30 mouse cellular contexts compared by ENCODE assay signal in the genomic region with DNA sequence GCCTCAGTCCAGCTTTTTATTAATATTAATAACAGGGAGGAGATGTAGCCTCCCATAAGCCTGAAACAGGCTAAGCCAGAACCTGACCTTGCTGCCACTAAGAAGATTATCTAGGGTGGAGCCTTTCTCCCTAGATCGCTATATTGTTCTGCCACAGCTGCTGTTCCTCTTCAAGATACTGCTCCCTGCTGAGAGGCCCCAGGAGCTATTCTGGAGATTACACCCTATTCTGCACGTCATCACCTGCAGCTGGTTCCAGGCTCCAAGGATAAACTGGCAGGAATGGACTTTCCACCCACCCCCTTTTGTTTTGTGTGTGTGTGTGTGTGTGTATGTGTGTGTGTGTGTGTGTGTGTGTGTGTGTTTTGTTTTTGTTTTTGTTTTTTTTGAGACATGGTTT. TPM values are rescaled to one million over a fixed set of nuclear protein-coding genes. Genes with fewer than 3 reads are reported as not detected.
DNase-seq lines count a peak whose midpoint lies in the region; ATAC-seq and TF ChIP-seq lines count a peak whose summit lies in the region.
"Not testable (repeated sequence)": the region's sequence is repeated elsewhere in the genome, so short reads cannot be mapped to it uniquely, and the experiment has no call there.
"Had no signal": no experiment of that assay in that cellular context is flagged by ENCODE, and none has a peak within 500 bp of the region (broad histone marks: within the 10 kb centered on the region; RNA-seq: fewer than 3 reads in every experiment).

No protein-coding gene starts in this region.

- not testable (repeated sequence) for TF ChIP-seq POLR2A in myocyte (IDR thresholded peaks at IDR 0.05; ENCODE audit: insufficient read length, low read depth)

- not testable (repeated sequence) for H3K36me3 ChIP-seq in ES-E14 (ENCODE audit: control insufficient read depth, insufficient read depth, low read length, poor library complexity, severe bottlenecking); heart, postnatal 0 days (replicated peaks; ENCODE audit: control insufficient read depth, insufficient read depth, low read length); liver, embryonic 13.5 days; liver, postnatal 0 days (replicated peaks; ENCODE audit: insufficient read depth, low read length); myocyte (ENCODE audit: control insufficient read depth, insufficient read depth)

- in situ Hi-C loops in ES-E14 (cut with MboI; ENCODE audit: low sequenced_read_pairs in 2 of 2, unreplicated experiment in 2 of 2): not testable (repeated sequence)

- H3K4me1 ChIP-seq in ES-E14 (ENCODE audit: control insufficient read depth in 2 of 2, insufficient read depth in 2 of 2, low read length in 2 of 2, poor library complexity in 1 of 2); heart, postnatal 0 days (ENCODE audit: control insufficient read depth, insufficient read depth); liver, embryonic 13.5 days (replicated peaks); liver, postnatal 0 days (ENCODE audit: insufficient read depth): not testable (repeated sequence)

- WGBS in heart, postnatal 0 days: 14% methylated on average over 2 of the region's 2 CpGs
- 33% methylated on average over 2 of the region's 2 CpGs for WGBS in liver, embryonic 13.5 days (ENCODE audit: insufficient replicate concordance)
- 47% methylated on average over 2 of the region's 2 CpGs for WGBS in liver, postnatal 0 days (ENCODE audit: insufficient replicate concordance)

- not testable (repeated sequence) for TF ChIP-seq EP300 in heart, postnatal 0 days (IDR thresholded peaks at IDR 0.05; ENCODE audit: low read depth); liver, postnatal 0 days (IDR thresholded peaks at IDR 0.05; ENCODE audit: low read depth)

- not testable (repeated sequence) for H3K79me2 ChIP-seq in myocyte (ENCODE audit: control insufficient read depth, insufficient read depth)

- not testable (repeated sequence) for DNase-seq in ES-E14 (ENCODE audit: low read depth, low spot score); heart, postnatal 0 days (ENCODE audit: low spot score); liver, embryonic 13.5 days; liver, postnatal 0 days
- DNase-seq in WW6 (ENCODE audit: low read depth, low spot score): peak; percentile 68

- peak overlapping the region; percentile 87; the same call in 1 of the 2 replicates for H3K27ac ChIP-seq in ES-E14 (ENCODE audit: insufficient read depth, low read depth, low read length, poor library complexity, severe bottlenecking)
- H3K27ac ChIP-seq in heart, postnatal 0 days (ENCODE audit: low read depth): peak overlapping the region; percentile 30; the same call in 1 of the 2 replicates
- not testable (repeated sequence) for H3K27ac ChIP-seq in liver, embryonic 13.5 days; liver, postnatal 0 days (ENCODE audit: low read depth)

- peak; percentile 53 for ATAC-seq in heart, postnatal 0 days (ENCODE audit: insufficient read depth, low read depth)
- peak; percentile 57; the same call in 1 of the 2 replicates for ATAC-seq in liver, embryonic 13.5 days (ENCODE audit: low read depth)
- 0 out of 2 replicates have a peak, but pooled peaks have one; percentile 27 for ATAC-seq in liver, postnatal 0 days

- H3K9ac ChIP-seq in ES-E14 (ENCODE audit: insufficient read depth, low read depth, low read length, poor library complexity, severe bottlenecking); heart, postnatal 0 days (replicated peaks; ENCODE audit: low read depth, low read length); liver, embryonic 13.5 days; liver, postnatal 0 days (replicated peaks): not testable (repeated sequence)

- not testable (repeated sequence) for H3K4me3 ChIP-seq in ES-E14 (ENCODE audit: insufficient read depth in 1 of 2, low read depth in 1 of 2, low read length in 2 of 2, poor library complexity in 1 of 2, severe bottlenecking in 1 of 2); heart, postnatal 0 days (ENCODE audit: low read depth, low read length); liver, embryonic 13.5 days (replicated peaks); liver, postnatal 0 days (ENCODE audit: low read depth, low read length); myocyte

- not testable (repeated sequence) for H3K9me3 ChIP-seq in ES-E14 (ENCODE audit: control insufficient read depth, insufficient read depth, low read depth, low read length); heart, postnatal 0 days (replicated peaks; ENCODE audit: control insufficient read depth, low read length); liver, embryonic 13.5 days (replicated peaks); liver, postnatal 0 days (ENCODE audit: low read length)

- H3ac ChIP-seq in myocyte (ENCODE audit: control insufficient read depth, insufficient read length): not testable (repeated sequence)

- TF ChIP-seq CTCF in heart, postnatal 0 days (IDR thresholded peaks at IDR 0.05; ENCODE audit: low read depth); liver, postnatal 0 days (IDR thresholded peaks at IDR 0.05; ENCODE audit: low read depth): not testable (repeated sequence)

- not testable (repeated sequence) for H3K4me2 ChIP-seq in heart, postnatal 0 days (ENCODE audit: low read depth, low read length); liver, embryonic 13.5 days; liver, postnatal 0 days (ENCODE audit: low read depth, low read length); myocyte (ENCODE audit: low read depth)

- H3K27me3 ChIP-seq in heart, postnatal 0 days (ENCODE audit: control insufficient read depth, insufficient read depth, low read length); liver, embryonic 13.5 days; liver, postnatal 0 days (ENCODE audit: insufficient read depth, low read length); myocyte (ENCODE audit: control insufficient read depth, insufficient read depth, insufficient read length): not testable (repeated sequence)

TF ChIP-seq in myocyte, 11 proteins besides CTCF, POLR2A, EP300 and RAD21:
- peak in 2 of 3 experiments; percentile 42 to 52 for TF ChIP-seq MYOD1 (IDR thresholded peaks at IDR 0.05; ENCODE audit: control insufficient read depth in 1 of 3, insufficient read length in 2 of 3, low read depth in 2 of 3)

RNA-seq across cellular contexts. Expression of a gene that starts 23.6 kb away (rescaled TPM):
- total RNA-seq in ES-E14 (2012; rRNA removed): 11.1 and 24.3 TPM in 2 replicates
- total RNA-seq in heart, postnatal 0 days (2014; rRNA removed; ENCODE audit: low replicate concordance): 65.9 and 91.6 TPM in 2 replicates
- polyA plus RNA-seq in heart, postnatal 0 days (2015; fragmentation: Nextera tagmentation; extraction: Ambion mirVana): 217 and 227 TPM in 2 replicates
- 12.9 and 14.2 TPM in 2 replicates for polyA plus RNA-seq in liver, embryonic 13.5 days (2015; fragmentation: Nextera tagmentation; extraction: Ambion mirVana)
- 54.0 and 54.4 TPM in 2 replicates for polyA plus RNA-seq in liver, postnatal 0 days (2015; fragmentation: Nextera tagmentation; extraction: Ambion mirVana)
- polyA plus RNA-seq in myocyte (2012; fragmentation: generic; extraction: Trizol): 111 TPM
- polyA plus RNA-seq: erythroblast, embryonic 14.5 days had no signal

RNA-seq across cellular contexts. Expression of a gene that starts 38.8 kb away (rescaled TPM):
- 0.63 and 0.67 TPM in 2 replicates for total RNA-seq in ES-E14 (2012; rRNA removed)
- not detected in 2 replicates for total RNA-seq in heart, postnatal 0 days (2014; rRNA removed; ENCODE audit: low replicate concordance)
- not detected in 2 replicates for polyA plus RNA-seq in heart, postnatal 0 days (2015; fragmentation: Nextera tagmentation; extraction: Ambion mirVana)
- not detected in 2 replicates for polyA plus RNA-seq in liver, embryonic 13.5 days (2015; fragmentation: Nextera tagmentation; extraction: Ambion mirVana)
- polyA plus RNA-seq in liver, postnatal 0 days (2015; fragmentation: Nextera tagmentation; extraction: Ambion mirVana): 0.17 and 0.25 TPM in 2 replicates
- polyA plus RNA-seq in myocyte (2012; fragmentation: generic; extraction: Trizol): not detected
- total RNA-seq: adrenal gland, adult 8-10 months; adrenal gland, postnatal 25 days; gastrocnemius, adult 8-10 months; gastrocnemius, postnatal 25 days; heart, adult 2 months; heart, postnatal 25 days; hematopoietic stem cell, adult 5-6 weeks had no signal
- polyA plus RNA-seq: activated CD4-positive, CD25-positive, alpha-beta regulatory T cell, adult 4 months; brain, embryonic 14.5 days; C2C12; CD4-positive, CD25-positive, alpha-beta regulatory T cell, adult 4 months; cortical plate, adult 2 months; embryonic facial prominence, embryonic 10.5 days; embryonic facial prominence, embryonic 13.5 days; erythroblast, embryonic 14.5 days; forebrain, embryonic 12.5 days; forebrain, embryonic 15.5 days; gonadal fat pad, adult 2 months; heart, adult 2 months; heart, embryonic 10.5 days; heart, embryonic 13.5 days; heart, embryonic 16.5 days; hindbrain, embryonic 12.5 days; hindbrain, embryonic 15.5 days; intestine, embryonic 14.5 days had no signal
